Comparison of ENCODE assay signal across 10 mouse cellular contexts in the genomic region with DNA sequence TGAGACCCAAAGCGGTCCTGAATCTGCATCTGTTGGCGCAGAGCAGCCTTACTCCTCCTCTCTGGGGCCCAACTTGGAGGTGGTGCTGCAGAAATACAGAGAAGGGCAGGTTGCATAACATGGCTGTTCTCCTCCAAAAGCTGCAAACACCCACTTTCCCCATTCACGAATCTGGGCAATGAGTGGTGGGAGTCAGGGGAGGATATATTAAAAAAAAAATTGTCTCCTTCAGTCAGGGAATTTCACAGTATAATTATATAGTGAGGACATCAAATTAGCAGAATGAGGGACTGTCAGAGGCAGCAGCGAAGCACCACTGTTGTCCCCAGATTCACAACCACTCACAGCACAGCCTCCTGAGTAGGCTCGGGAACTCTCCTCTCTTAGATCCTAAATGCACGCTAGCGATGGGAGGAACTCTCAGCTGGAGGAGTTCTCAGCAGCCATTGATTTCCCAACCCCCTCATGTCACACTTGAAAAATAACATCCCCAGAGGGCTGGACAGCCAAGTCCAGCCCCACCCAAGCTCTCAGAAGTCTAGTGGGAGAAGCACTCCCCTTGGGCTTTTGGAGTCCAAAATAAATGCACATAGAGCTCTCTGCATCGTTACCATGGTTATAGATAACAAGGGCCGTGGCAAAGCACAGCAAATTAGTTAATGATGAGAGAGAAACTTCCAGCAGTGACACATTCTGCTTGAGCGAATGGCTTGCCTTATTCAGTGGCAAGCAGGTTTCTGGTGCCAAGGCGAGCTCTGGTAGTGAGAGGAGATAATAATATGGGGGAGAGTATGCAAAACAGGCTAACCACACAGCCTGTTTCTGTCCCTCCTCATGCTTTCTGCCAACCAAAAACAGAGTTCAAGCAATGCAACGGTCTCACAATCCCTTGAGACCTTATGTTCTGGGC.
DNase-seq lines count a peak whose midpoint lies in the region; ATAC-seq and TF ChIP-seq lines count a peak whose summit lies in the region.
"Had no signal": no experiment of that assay in that cellular context is flagged by ENCODE, and none has a peak within 500 bp of the region (broad histone marks: within the 10 kb centered on the region; RNA-seq: fewer than 3 reads in every experiment).

No protein-coding gene starts in this region.

- intact Hi-C loops in heart, postnatal 36 days (cut with DNase I), result no loop called here

- H3K27ac ChIP-seq in lung, postnatal 0 days (ENCODE audit: low read length), result no peak overlapping the region
- no peak overlapping the region for H3K27ac ChIP-seq in intestine, postnatal 0 days (ENCODE audit: low read depth, low read length)
- H3K27ac ChIP-seq: embryonic facial prominence, embryonic 13.5 days had no signal

- H3K4me1 ChIP-seq in lung, postnatal 0 days (ENCODE audit: insufficient read depth, low read depth, low read length), result no peaks in the 10 kb centered on the region
- H3K4me1 ChIP-seq in intestine, postnatal 0 days (replicated peaks; ENCODE audit: control insufficient read depth, insufficient read depth, low read length), result no peaks in the 10 kb centered on the region
- H3K4me1 ChIP-seq: embryonic facial prominence, embryonic 13.5 days had no signal

- WGBS in lung, postnatal 0 days, result 46% methylated on average over 12 of the region's 12 CpGs
- WGBS in intestine, postnatal 0 days, result 54% methylated on average over 12 of the region's 12 CpGs

- TF ChIP-seq CTCF in lung, postnatal 0 days (IDR thresholded peaks at IDR 0.05), result no peak
- no peak for TF ChIP-seq CTCF in intestine, postnatal 0 days (IDR thresholded peaks at IDR 0.05; ENCODE audit: low read depth)

- no peaks in the 10 kb centered on the region for H3K36me3 ChIP-seq in lung, postnatal 0 days (ENCODE audit: insufficient read depth, low read length)
- H3K36me3 ChIP-seq in intestine, postnatal 0 days (ENCODE audit: control insufficient read depth, insufficient read depth), result no peaks in the 10 kb centered on the region
- H3K36me3 ChIP-seq: embryonic facial prominence, embryonic 13.5 days had no signal

- no peak overlapping the region for H3K4me2 ChIP-seq in lung, postnatal 0 days (replicated peaks; ENCODE audit: low read depth, low read length)
- H3K4me2 ChIP-seq in intestine, postnatal 0 days (replicated peaks; ENCODE audit: low read depth), result no peak overlapping the region
- H3K4me2 ChIP-seq: embryonic facial prominence, embryonic 13.5 days had no signal

- no peaks in the 10 kb centered on the region for H3K9me3 ChIP-seq in lung, postnatal 0 days (ENCODE audit: low read length)
- no peaks in the 10 kb centered on the region for H3K9me3 ChIP-seq in intestine, postnatal 0 days (ENCODE audit: control insufficient read depth)
- H3K9me3 ChIP-seq: embryonic facial prominence, embryonic 13.5 days had no signal

- H3K9ac ChIP-seq in lung, postnatal 0 days (replicated peaks; ENCODE audit: low read depth), result no peak overlapping the region
- H3K9ac ChIP-seq in intestine, postnatal 0 days (ENCODE audit: low read depth, low read length), result no peak overlapping the region
- H3K9ac ChIP-seq: embryonic facial prominence, embryonic 13.5 days had no signal

- H3K27me3 ChIP-seq in lung, postnatal 0 days (replicated peaks; ENCODE audit: insufficient read depth, low read length), result no peaks in the 10 kb centered on the region
- H3K27me3 ChIP-seq in intestine, postnatal 0 days (replicated peaks; ENCODE audit: control insufficient read depth, insufficient read depth, low read length), result no peaks in the 10 kb centered on the region
- H3K27me3 ChIP-seq: embryonic facial prominence, embryonic 13.5 days had no signal

- TF ChIP-seq EP300 in lung, postnatal 0 days (IDR thresholded peaks at IDR 0.05), result no peak

- ATAC-seq in lung, postnatal 0 days, result peak; percentile 52
- no peak for ATAC-seq in intestine, postnatal 0 days
- no peak for ATAC-seq in CD4-positive, CD25-positive, alpha-beta regulatory T cell, adult 4 months

- DNase-seq in right cerebral cortex, adult 18-20 months, result peak; percentile 82
- DNase-seq in right cerebral cortex, postnatal 4 days, result no peak
- DNase-seq in heart, postnatal 36 days, result peak; percentile 7 to 39
- peak; percentile 38 for DNase-seq in lung, postnatal 0 days (ENCODE audit: low spot score)
- peak; percentile 81 to 82 for DNase-seq in spleen, postnatal 36 days (ENCODE audit: low spot score in 2 of 2)
- DNase-seq in urinary bladder, postnatal 10 days (ENCODE audit: low spot score), result no peak
- DNase-seq: kidney, adult 11 months had no signal

- no peak overlapping the region for H3K4me3 ChIP-seq in lung, postnatal 0 days (ENCODE audit: low read depth, low read length)
- no peak overlapping the region for H3K4me3 ChIP-seq in intestine, postnatal 0 days (ENCODE audit: low read depth, low read length)
- H3K4me3 ChIP-seq: embryonic facial prominence, embryonic 13.5 days had no signal

Comparison
In these comparisons a context has a peak if more than half of its experiments do, and no peak if none do; other contexts are left out.
1. DNase-seq: peak in right cerebral cortex, adult 18-20 months (single experiment), heart, postnatal 36 days (2 of 2), lung, postnatal 0 days (single experiment) and spleen, postnatal 36 days (2 of 2); none in right cerebral cortex, postnatal 4 days (single experiment) and urinary bladder, postnatal 10 days (single experiment).